Mouse (Mus musculus): ENCODE measurements around the gene March1. TPM values are rescaled to one million over a fixed set of nuclear protein-coding genes. Genes with fewer than 3 reads are reported as not detected.

Gene March1
- polyA plus RNA-seq, 1 experiment from 2014 or later = 1.1 TPM

- Histone ChIP-seq H3K4me1 (ENCODE audit: control insufficient read depth, low read depth, low read length) (no peaks in the 10 kb centered on the region), H3K4me3 (ENCODE audit: low read depth, low read length) (no peak overlapping the region), H3K36me3 (ENCODE audit: control insufficient read depth, insufficient read depth) (no peaks in the 10 kb centered on the region), H3K9me3 (replicated peaks; ENCODE audit: control insufficient read depth, low read length) (no peaks in the 10 kb centered on the region), H3K27ac (ENCODE audit: low read length) (no peak overlapping the region), H3K9ac (ENCODE audit: low read depth, low read length) (no peak overlapping the region), H3K4me2 (ENCODE audit: low read depth, low read length) (no peak overlapping the region), H3K27me3 (ENCODE audit: control insufficient read depth, insufficient read depth, low read depth, low read length) (no peaks in the 10 kb centered on the region)
- ATAC-seq (ENCODE audit: low read depth) = no peak
These were observed 902.9 kb downstream of the March1 start for GRCm38 (mm10) chr8:66520576-66520975.
